Mouse (Mus musculus) MEL (cell line): ENCODE results near the gene Cyp27a1.

ENCODE experiments used
- CHD1 ChIP-seq: IDR thresholded peaks from 2 replicates; pipeline ENCODE4 v1.6.1; 2012; ENCODE audit warnings: low read depth, mild to moderate bottlenecking, inconsistent platforms, low read length, improper control_type of control experiment
- CTCF ChIP-seq, 3 experiments: IDR thresholded peaks in 2 of 3; conservative IDR thresholded peaks in 1 of 3; 2 replicates each; pipeline ENCODE4 v1.5.1; 2011 to 2012; ENCODE audit warnings: low read length in 3 of 3, low read depth in 2 of 3, mild to moderate bottlenecking in 2 of 3, improper control_type of control experiment in 1 of 3, inconsistent platforms in 1 of 3, mixed read lengths in 1 of 3, moderate library complexity in 1 of 3; ENCODE audit not compliant: control insufficient read depth in 1 of 3, insufficient read depth in 1 of 3, poor library complexity in 1 of 3, severe bottlenecking in 1 of 3
- E2F4 ChIP-seq: IDR thresholded peaks from 2 replicates; pipeline ENCODE4 v1.6.1; 2011; ENCODE audit warnings: low read depth, low read length, improper control_type of control experiment, borderline replicate concordance
- EP300 ChIP-seq, 2 experiments: IDR thresholded peaks; 2 replicates each; pipeline ENCODE4 v1.6.1; 2011; ENCODE audit warnings: improper control_type of control experiment in 2 of 2, low read length in 2 of 2, low read depth in 1 of 2, mild to moderate bottlenecking in 1 of 2
- GABPA ChIP-seq: IDR thresholded peaks from 2 replicates; pipeline ENCODE4 v1.6.1; 2012; ENCODE audit warnings: low read depth, mild to moderate bottlenecking, inconsistent platforms, low read length, improper control_type of control experiment, moderate library complexity
- HCFC1 ChIP-seq: IDR thresholded peaks from 2 replicates; pipeline ENCODE4 v1.6.1; 2012; ENCODE audit warnings: low read depth, mild to moderate bottlenecking, inconsistent platforms, low read length, improper control_type of control experiment, moderate library complexity
- MAFK ChIP-seq: IDR thresholded peaks from 2 replicates; pipeline ENCODE4 v1.6.1; 2011; ENCODE audit warnings: low read depth, mild to moderate bottlenecking, low read length, improper control_type of control experiment, borderline replicate concordance
- MAX ChIP-seq: IDR thresholded peaks from 2 replicates; pipeline ENCODE4 v1.6.1; 2011; ENCODE audit warnings: low read length, improper control_type of control experiment
- NELFE ChIP-seq: IDR thresholded peaks from 2 replicates; pipeline ENCODE4 v1.6.1; 2011; ENCODE audit warnings: low read depth, low read length, improper control_type of control experiment
- POLR2A ChIP-seq, 2 experiments: IDR thresholded peaks; 2 replicates each; pipeline ENCODE4 v1.6.1; 2011 to 2012; ENCODE audit warnings: low read length in 2 of 2, mild to moderate bottlenecking in 2 of 2, control low read depth in 1 of 2, improper control_type of control experiment in 1 of 2, low read depth in 1 of 2, moderate library complexity in 1 of 2; ENCODE audit not compliant: control insufficient read depth in 1 of 2, insufficient read depth in 1 of 2, poor library complexity in 1 of 2
- POLR2AphosphoS2 ChIP-seq: IDR thresholded peaks from 2 replicates; pipeline ENCODE4 v1.6.1; 2011; ENCODE audit warnings: low read length, improper control_type of control experiment
- USF1 ChIP-seq: IDR thresholded peaks from 2 replicates; pipeline ENCODE4 v1.6.1; 2014; ENCODE audit warnings: low read depth, mild to moderate bottlenecking, inconsistent platforms, low read length, improper control_type of control experiment, moderate library complexity
- ZC3H11A ChIP-seq: IDR thresholded peaks from 2 replicates; pipeline ENCODE4 v1.6.1; 2012; ENCODE audit warnings: low read depth, mild to moderate bottlenecking, inconsistent platforms, low read length, improper control_type of control experiment

- TF ChIP-seq NELFE (no peak), USF1 (no peak), MAX (no peak), E2F4 (no peak), CHD1 (no peak), MAFK (no peak), ZC3H11A (no peak), POLR2AphosphoS2 (no peak), GABPA (no peak), HCFC1 (no peak), POLR2A (IDR thresholded peaks at IDR 0.05; ENCODE audit: control insufficient read depth in 1 of 2, insufficient read depth in 1 of 2, low read depth in 1 of 2, low read length in 2 of 2, poor library complexity in 1 of 2) (no peak), CTCF (IDR thresholded peaks at IDR 0.05 in 2 of 3, conservative IDR thresholded peaks at IDR 0.05 in 1 of 3; ENCODE audit: control insufficient read depth in 1 of 3, insufficient read depth in 1 of 3, low read depth in 2 of 3, low read length in 3 of 3, poor library complexity in 1 of 3, severe bottlenecking in 1 of 3) (no peak), EP300 (IDR thresholded peaks at IDR 0.05; ENCODE audit: low read depth in 1 of 2, low read length in 2 of 2) (no peak)
Observed at GRCm38 (mm10) chr1:74782045-74782444, 68.7 kb downstream of the Cyp27a1 start.
